Mouse (Mus musculus) MEL (cell line): ENCODE measurements around the gene Fam189b. TPM values are rescaled to one million over a fixed set of nuclear protein-coding genes. Genes with fewer than 3 reads are reported as not detected.

Source experiments
- DNase-seq: peaks from one replicate; pipeline ENCODE4 v3.0.0; 2011; ENCODE audit warnings: low read depth, low spot score
- H3K27ac ChIP-seq: 2 replicates; pipeline ENCODE4 v1.5.1; 2012; ENCODE audit warnings: low read depth, mild to moderate bottlenecking, control low read depth, low read length, moderate library complexity; ENCODE audit not compliant: control insufficient read depth
- H3K27me3 ChIP-seq, 2 experiments: fragments of 150-350 bp in 1 of 2; sonication (generic) in 1 of 2; 2 replicates each; pipeline ENCODE4 v1.6.1; 2012; ENCODE audit warnings: low read length in 2 of 2, mild to moderate bottlenecking in 2 of 2, improper control_type of control experiment in 1 of 2, moderate library complexity in 1 of 2; ENCODE audit not compliant: insufficient read depth in 2 of 2, control insufficient read depth in 1 of 2
- H3K36me3 ChIP-seq, 2 experiments: 2 replicates each; pipeline ENCODE4 v1.6.1; 2012 to 2014; ENCODE audit warnings: low read length in 2 of 2, improper control_type of control experiment in 1 of 2, inconsistent platforms in 1 of 2, mild to moderate bottlenecking in 1 of 2; ENCODE audit not compliant: insufficient read depth in 2 of 2, control insufficient read depth in 1 of 2
- H3K4me1 ChIP-seq, 2 experiments: fragments of 150-350 bp in 1 of 2; sonication (generic) in 1 of 2; 2 replicates each; pipeline ENCODE4 v1.6.1; 2012; ENCODE audit warnings: low read length in 2 of 2, improper control_type of control experiment in 1 of 2, mild to moderate bottlenecking in 1 of 2; ENCODE audit not compliant: insufficient read depth in 2 of 2, control insufficient read depth in 1 of 2
- H3K4me3 ChIP-seq, 2 experiments: fragments of 150-350 bp in 1 of 2; sonication (generic) in 1 of 2; 2 replicates each; pipeline ENCODE4 v1.5.1; 2012; ENCODE audit warnings: low read depth in 2 of 2, low read length in 2 of 2, mild to moderate bottlenecking in 2 of 2, moderate library complexity in 2 of 2, control low read depth in 1 of 2, improper control_type of control experiment in 1 of 2; ENCODE audit not compliant: control insufficient read depth in 1 of 2, insufficient read depth in 1 of 2
- H3K79me2 ChIP-seq: 2 replicates; pipeline ENCODE4 v1.6.1; 2012; ENCODE audit warnings: mild to moderate bottlenecking, low read length, moderate library complexity; ENCODE audit not compliant: control insufficient read depth, poor library complexity, insufficient read depth
- H3K9ac ChIP-seq: 2 replicates; pipeline ENCODE4 v1.6.1; 2012; ENCODE audit warnings: low read depth, mild to moderate bottlenecking, control low read depth, low read length, moderate library complexity; ENCODE audit not compliant: control insufficient read depth, poor library complexity, severe bottlenecking
- H3K9me3 ChIP-seq: fragments of 150-350 bp; sonication (generic); replicated peaks from 2 replicates; pipeline ENCODE4 v1.6.1; 2012; ENCODE audit warnings: mild to moderate bottlenecking, low read length, improper control_type of control experiment, moderate library complexity; ENCODE audit not compliant: insufficient read depth
- BHLHE40 ChIP-seq: IDR thresholded peaks from 2 replicates; pipeline ENCODE4 v1.6.1; 2012; ENCODE audit warnings: low read depth, mild to moderate bottlenecking, inconsistent platforms, low read length, improper control_type of control experiment, borderline replicate concordance
- CHD1 ChIP-seq: IDR thresholded peaks from 2 replicates; pipeline ENCODE4 v1.6.1; 2012; ENCODE audit warnings: low read depth, mild to moderate bottlenecking, inconsistent platforms, low read length, improper control_type of control experiment
- CHD2 ChIP-seq: IDR thresholded peaks from 2 replicates; pipeline ENCODE4 v1.6.1; 2011; ENCODE audit warnings: low read length, improper control_type of control experiment
- CTCF ChIP-seq, 3 experiments: IDR thresholded peaks in 2 of 3; conservative IDR thresholded peaks in 1 of 3; 2 replicates each; pipeline ENCODE4 v1.5.1; 2011 to 2012; ENCODE audit warnings: low read length in 3 of 3, low read depth in 2 of 3, mild to moderate bottlenecking in 2 of 3, improper control_type of control experiment in 1 of 3, inconsistent platforms in 1 of 3, mixed read lengths in 1 of 3, moderate library complexity in 1 of 3; ENCODE audit not compliant: control insufficient read depth in 1 of 3, insufficient read depth in 1 of 3, poor library complexity in 1 of 3, severe bottlenecking in 1 of 3
- E2F4 ChIP-seq: IDR thresholded peaks from 2 replicates; pipeline ENCODE4 v1.6.1; 2011; ENCODE audit warnings: low read depth, low read length, improper control_type of control experiment, borderline replicate concordance
- ELF1 ChIP-seq: IDR thresholded peaks from 2 replicates; pipeline ENCODE4 v1.6.1; 2014; ENCODE audit warnings: low read depth, mild to moderate bottlenecking, inconsistent platforms, low read length, improper control_type of control experiment, moderate library complexity
- EP300 ChIP-seq, 2 experiments: IDR thresholded peaks; 2 replicates each; pipeline ENCODE4 v1.6.1; 2011; ENCODE audit warnings: improper control_type of control experiment in 2 of 2, low read length in 2 of 2, low read depth in 1 of 2, mild to moderate bottlenecking in 1 of 2
- ETS1 ChIP-seq: IDR thresholded peaks from 2 replicates; pipeline ENCODE4 v1.6.1; 2012; ENCODE audit warnings: low read depth, mild to moderate bottlenecking, inconsistent platforms, low read length, improper control_type of control experiment, moderate library complexity
- GATA1 ChIP-seq: IDR thresholded peaks from 2 replicates; pipeline ENCODE4 v1.6.1; 2011; ENCODE audit warnings: low read depth, low read length, improper control_type of control experiment
- HCFC1 ChIP-seq: IDR thresholded peaks from 2 replicates; pipeline ENCODE4 v1.6.1; 2012; ENCODE audit warnings: low read depth, mild to moderate bottlenecking, inconsistent platforms, low read length, improper control_type of control experiment, moderate library complexity
- JUND ChIP-seq: IDR thresholded peaks from 2 replicates; pipeline ENCODE4 v1.6.1; 2011; ENCODE audit warnings: low read depth, mild to moderate bottlenecking, improper control_type of control experiment, low read length
- KAT2A ChIP-seq: conservative IDR thresholded peaks from 2 replicates; pipeline ENCODE4 v1.6.1; 2012; ENCODE audit warnings: low read depth, low read length, improper control_type of control experiment, inconsistent platforms
- MAFK ChIP-seq: IDR thresholded peaks from 2 replicates; pipeline ENCODE4 v1.6.1; 2011; ENCODE audit warnings: low read depth, mild to moderate bottlenecking, low read length, improper control_type of control experiment, borderline replicate concordance
- MAX ChIP-seq: IDR thresholded peaks from 2 replicates; pipeline ENCODE4 v1.6.1; 2011; ENCODE audit warnings: low read length, improper control_type of control experiment
- MAZ ChIP-seq: IDR thresholded peaks from 2 replicates; pipeline ENCODE4 v1.6.1; 2012; ENCODE audit warnings: low read depth, mild to moderate bottlenecking, inconsistent platforms, low read length, improper control_type of control experiment
- MXI1 ChIP-seq: IDR thresholded peaks from 2 replicates; pipeline ENCODE4 v1.6.1; 2011; ENCODE audit warnings: mild to moderate bottlenecking, low read depth, low read length, improper control_type of control experiment
- MYB ChIP-seq: IDR thresholded peaks from 2 replicates; pipeline ENCODE4 v1.6.1; 2011; ENCODE audit warnings: mild to moderate bottlenecking, low read depth, low read length, improper control_type of control experiment
- MYC ChIP-seq: IDR thresholded peaks from 2 replicates; pipeline ENCODE4 v1.6.1; 2011; ENCODE audit warnings: low read depth, mild to moderate bottlenecking, low read length, improper control_type of control experiment, moderate library complexity
- NELFE ChIP-seq: IDR thresholded peaks from 2 replicates; pipeline ENCODE4 v1.6.1; 2011; ENCODE audit warnings: low read depth, low read length, improper control_type of control experiment
- NRF1 ChIP-seq: IDR thresholded peaks from 2 replicates; pipeline ENCODE4 v1.6.1; 2014; ENCODE audit warnings: low read depth, mild to moderate bottlenecking, inconsistent platforms, low read length, improper control_type of control experiment, moderate library complexity; ENCODE audit not compliant: poor library complexity, insufficient read depth, severe bottlenecking
- POLR2A ChIP-seq, 2 experiments: IDR thresholded peaks; 2 replicates each; pipeline ENCODE4 v1.6.1; 2011 to 2012; ENCODE audit warnings: low read length in 2 of 2, mild to moderate bottlenecking in 2 of 2, control low read depth in 1 of 2, improper control_type of control experiment in 1 of 2, low read depth in 1 of 2, moderate library complexity in 1 of 2; ENCODE audit not compliant: control insufficient read depth in 1 of 2, insufficient read depth in 1 of 2, poor library complexity in 1 of 2
- POLR2AphosphoS5 ChIP-seq: IDR thresholded peaks from 2 replicates; pipeline ENCODE4 v1.6.1; 2012; ENCODE audit warnings: low read depth, borderline replicate concordance, mild to moderate bottlenecking, inconsistent platforms, low read length, moderate library complexity, mixed read lengths
- RAD21 ChIP-seq: IDR thresholded peaks from 2 replicates; pipeline ENCODE4 v1.6.1; 2011; ENCODE audit warnings: mild to moderate bottlenecking, low read depth, low read length, improper control_type of control experiment
- RCOR1 ChIP-seq: IDR thresholded peaks from 2 replicates; pipeline ENCODE4 v1.6.1; 2012; ENCODE audit warnings: low read depth, mild to moderate bottlenecking, inconsistent platforms, low read length, improper control_type of control experiment
- SIN3A ChIP-seq: IDR thresholded peaks from 2 replicates; pipeline ENCODE4 v1.6.1; 2012; ENCODE audit warnings: low read length, improper control_type of control experiment, inconsistent platforms
- SMC3 ChIP-seq: IDR thresholded peaks from 2 replicates; pipeline ENCODE4 v1.6.1; 2011; ENCODE audit warnings: low read depth, low read length, improper control_type of control experiment
- TAL1 ChIP-seq: IDR thresholded peaks from 2 replicates; pipeline ENCODE4 v1.6.1; 2012; ENCODE audit warnings: mild to moderate bottlenecking, inconsistent platforms, low read length, moderate library complexity, mixed read lengths
- TBP ChIP-seq: IDR thresholded peaks from 2 replicates; pipeline ENCODE4 v1.8.0; 2011; ENCODE audit warnings: low read depth, low read length, improper control_type of control experiment
- UBTF ChIP-seq: IDR thresholded peaks from 2 replicates; pipeline ENCODE4 v1.6.1; 2012; ENCODE audit warnings: low read depth, mild to moderate bottlenecking, inconsistent platforms, low read length, improper control_type of control experiment, moderate library complexity, borderline replicate concordance; ENCODE audit not compliant: insufficient read depth
- USF1 ChIP-seq: IDR thresholded peaks from 2 replicates; pipeline ENCODE4 v1.6.1; 2014; ENCODE audit warnings: low read depth, mild to moderate bottlenecking, inconsistent platforms, low read length, improper control_type of control experiment, moderate library complexity
- USF2 ChIP-seq, 2 experiments: IDR thresholded peaks; 2 replicates each; pipeline ENCODE4 v1.6.1; 2011 to 2012; ENCODE audit warnings: improper control_type of control experiment in 2 of 2, low read length in 2 of 2, borderline replicate concordance in 1 of 2, inconsistent platforms in 1 of 2, low read depth in 1 of 2, mild to moderate bottlenecking in 1 of 2; ENCODE audit not compliant: insufficient read depth in 1 of 2
- ZC3H11A ChIP-seq: IDR thresholded peaks from 2 replicates; pipeline ENCODE4 v1.6.1; 2012; ENCODE audit warnings: low read depth, mild to moderate bottlenecking, inconsistent platforms, low read length, improper control_type of control experiment
- ZKSCAN1 ChIP-seq: IDR thresholded peaks from 2 replicates; pipeline ENCODE4 v1.6.1; 2012; ENCODE audit warnings: low read depth, mild to moderate bottlenecking, inconsistent platforms, low read length, improper control_type of control experiment, moderate library complexity
- ZMIZ1 ChIP-seq: IDR thresholded peaks from 2 replicates; pipeline ENCODE4 v1.6.1; 2012; ENCODE audit warnings: low read depth, mild to moderate bottlenecking, inconsistent platforms, low read length, improper control_type of control experiment, moderate library complexity
- ZNF384 ChIP-seq: IDR thresholded peaks from 2 replicates; pipeline ENCODE4 v1.6.1; 2012; ENCODE audit warnings: low read depth, mild to moderate bottlenecking, inconsistent platforms, low read length, improper control_type of control experiment
- polyA plus RNA-seq, 2 experiments: library from polyadenylated mRNA; stranded (reverse) in 1 of 2; unstranded in 1 of 2; fragments of >175 nt in 1 of 2; fragments of >200 nt in 1 of 2; gene quantifications; 2 replicates each; pipeline versions ENCODE4 v1.2.1 to v1.2.4; 2012; ENCODE audit warnings: low replicate concordance in 2 of 2, low read depth in 1 of 2; ENCODE audit not compliant: insufficient read length in 2 of 2, insufficient read depth in 1 of 2, missing spikeins in 1 of 2
- total RNA-seq: library from RNA; depleted of rRNA; stranded (reverse); fragments of 300-350 nt; gene quantifications from 2 replicates; pipeline ENCODE4 v1.2.3, GENCODE M21; 2012

Gene Fam189b
- total and polyA plus RNA-seq, 3 experiments = 7.0 to 35.3 TPM; not detected in 1

DNA sequence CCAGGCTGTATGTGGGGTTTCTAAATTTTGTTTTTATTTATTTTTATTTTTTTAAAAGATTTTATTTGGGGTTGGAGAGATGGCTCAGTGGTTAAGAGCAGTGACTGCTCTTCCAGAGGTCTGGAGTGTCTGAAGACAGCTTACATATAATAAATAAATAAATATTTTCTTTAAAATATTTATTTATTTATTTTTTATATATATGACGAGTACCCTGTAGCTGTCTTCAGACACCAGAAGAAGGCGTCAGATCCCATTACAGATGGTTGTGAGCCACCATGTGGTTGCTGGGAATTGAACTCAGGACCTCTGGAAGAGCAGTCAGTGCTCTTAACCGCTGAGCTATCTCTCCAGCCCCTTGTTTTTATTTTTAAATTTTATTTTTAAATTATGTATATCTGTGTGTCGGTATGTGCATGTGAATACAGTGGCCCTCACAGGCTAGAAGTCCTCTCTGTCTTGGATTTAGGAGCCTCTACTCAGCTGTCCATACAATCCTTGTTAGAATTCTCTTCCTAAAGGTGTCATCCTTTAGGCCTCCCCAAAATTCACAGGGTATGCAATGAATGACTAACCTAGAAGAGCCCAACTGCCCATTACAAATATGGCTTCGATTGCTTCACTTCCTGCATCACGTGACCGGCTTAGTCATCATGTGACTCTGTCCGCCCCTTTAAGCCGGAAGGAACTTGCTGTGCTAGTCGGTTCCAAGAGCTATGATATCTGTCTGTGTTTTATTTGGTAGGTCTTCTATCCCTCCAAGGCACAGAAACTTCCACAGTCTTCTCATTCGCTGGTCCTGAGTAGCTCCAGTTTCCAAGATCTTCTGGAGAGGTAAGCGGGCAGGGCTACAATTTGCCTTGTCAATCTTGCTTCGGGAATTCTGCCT lies 19.6 kb downstream of the Fam189b start, which contains the start of gene Gba:
Gba (plus strand) TSS at position 676 of the 889 bp plus-strand sequence.
- Histone ChIP-seq H3K9ac (peak within 1 kb of the TSS; percentile 86), H3K9me3 (no peaks in the 10 kb centered on the region), H3K4me1 (peaks cover 0 to 5% of the 10 kb centered on the region in 2 experiments; a peak in 2 of 4 replicates), H3K4me3 (peak within 1 kb of the TSS; percentile 71 to 85), H3K36me3 (peaks cover 0 to 8% of the 10 kb centered on the region in 2 experiments; a peak in 2 of 4 replicates), H3K27ac (peak within 1 kb of the TSS; percentile 86), H3K27me3 (no peaks in the 10 kb centered on the region), H3K79me2 (peaks cover 6% of the 10 kb centered on the region)
- DNase-seq = peak; percentile 99
- TF ChIP-seq RCOR1 (peak; percentile 64), NRF1 (peak; percentile 43; the same call in 1 of the 2 replicates), NELFE (peak; percentile 81), ETS1 (peak; percentile 83), RAD21 (no peak), KAT2A (peak; percentile 91), MYB (no peak), ZMIZ1 (0 out of 2 replicates have a peak, but pooled peaks have one; percentile 54), GATA1 (peak; percentile 31; the same call in 1 of the 2 replicates), BHLHE40 (peak; percentile 80; the same call in 1 of the 2 replicates), SMC3 (no peak), CHD2 (no peak), MXI1 (peak; percentile 88), MAZ (0 out of 2 replicates have a peak, but pooled peaks have one; percentile 33), TBP (peak; percentile 70), EP300 (IDR thresholded peaks at IDR 0.05; ENCODE audit: low read depth in 1 of 2, low read length in 2 of 2) (no peak), JUND (no peak), UBTF (no peak), HCFC1 (peak; percentile 99), MAFK (no peak), CTCF (IDR thresholded peaks at IDR 0.05 in 2 of 3, conservative IDR thresholded peaks at IDR 0.05 in 1 of 3; ENCODE audit: control insufficient read depth in 1 of 3, insufficient read depth in 1 of 3, low read depth in 2 of 3, low read length in 3 of 3, poor library complexity in 1 of 3, severe bottlenecking in 1 of 3) (no peak), ELF1 (peak; percentile 100), ZKSCAN1 (no peak), MAX (peak; percentile 99), E2F4 (no peak), CHD1 (no peak), ZNF384 (peak; percentile 70; the same call in 1 of the 2 replicates), TAL1 (no peak), USF1 (peak; percentile 99), POLR2AphosphoS5 (no peak), USF2 (IDR thresholded peaks at IDR 0.05; ENCODE audit: borderline replicate concordance in 1 of 2, insufficient read depth in 1 of 2, low read depth in 1 of 2, low read length in 2 of 2) (peak; percentile 100), MYC (peak; percentile 92), SIN3A (peak; percentile 100), ZC3H11A (no peak), POLR2A (IDR thresholded peaks at IDR 0.05; ENCODE audit: control insufficient read depth in 1 of 2, insufficient read depth in 1 of 2, low read depth in 1 of 2, low read length in 2 of 2, poor library complexity in 1 of 2) (peak in 1 of 2 experiments; percentile 81; a peak in 2 of 4 replicates)
